Comparison of ENCODE assay signal across 25 mouse cellular contexts in the genomic region with DNA sequence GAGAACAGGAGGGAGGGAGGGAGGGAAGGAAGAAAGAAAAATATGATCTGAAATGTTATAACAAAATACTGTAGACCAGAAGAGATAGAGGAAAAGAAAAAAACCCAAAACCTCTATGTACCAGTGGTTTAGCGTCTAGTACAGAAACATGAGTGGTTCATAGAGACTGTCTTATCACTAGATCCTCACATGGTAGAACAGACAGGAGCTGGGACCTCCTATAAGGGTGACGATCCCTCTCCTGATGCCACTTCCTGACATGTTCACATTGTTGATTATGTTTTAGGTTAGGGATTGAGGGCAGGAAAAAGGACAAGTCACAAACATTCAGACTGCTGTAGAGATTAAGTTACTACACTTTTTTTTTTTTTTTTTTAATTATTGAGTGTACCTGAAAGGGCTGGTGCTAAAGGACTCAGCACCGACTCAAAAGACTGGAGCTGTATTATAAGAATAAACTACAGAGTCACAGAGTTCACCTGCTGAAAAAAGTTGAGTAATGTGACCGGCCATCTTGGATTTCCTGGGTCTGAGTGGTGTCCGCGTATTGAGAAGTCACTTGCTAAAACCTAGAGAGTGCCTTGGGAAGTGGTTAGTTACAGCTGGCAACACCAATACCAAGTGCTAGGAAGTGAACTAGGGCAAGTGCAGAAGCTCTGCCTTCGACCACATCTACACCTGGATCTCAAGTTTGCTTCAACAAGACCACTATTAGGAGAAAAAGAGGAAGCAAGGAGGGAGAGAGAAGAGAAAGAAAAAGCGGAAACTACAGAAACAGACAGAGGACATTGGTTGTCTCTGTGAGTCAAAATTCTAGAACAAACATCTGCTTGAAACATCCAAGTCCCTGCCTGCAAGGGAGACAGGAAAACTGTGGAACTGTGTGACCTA. TPM values are rescaled to one million over a fixed set of nuclear protein-coding genes. Genes with fewer than 3 reads are reported as not detected.
DNase-seq lines count a peak whose midpoint lies in the region; ATAC-seq and TF ChIP-seq lines count a peak whose summit lies in the region.
"Had no signal": no experiment of that assay in that cellular context is flagged by ENCODE, and none has a peak within 500 bp of the region (broad histone marks: within the 10 kb centered on the region; RNA-seq: fewer than 3 reads in every experiment).

No protein-coding gene starts in this region.

- DNase-seq in A20 (ENCODE audit: low read depth, low spot score) (peak; percentile 85), MEL (ENCODE audit: low read depth, low spot score) (peak; percentile 79)
- DNase-seq in embryonic facial prominence, embryonic 10.5 days (ENCODE audit: low spot score): no peak
- DNase-seq in midbrain, embryonic 10.5 days (ENCODE audit: low spot score): no peak
- DNase-seq in layer of hippocampus, postnatal 36 days: no peak
- no peak for DNase-seq in heart, adult 18-20 months
- DNase-seq: adrenal gland, postnatal 25 days; cerebellum, adult 8-10 months; gastrocnemius, postnatal 36 days; heart, postnatal 10 days; kidney, postnatal 4 days; lung, postnatal 4 days; right cerebral cortex, postnatal 25 days; thymus, adult 2 months had no signal

- no peak for TF ChIP-seq RAD21 in MEL (IDR thresholded peaks at IDR 0.05; ENCODE audit: low read depth, low read length)

- H3K4me3 ChIP-seq in MEL (ENCODE audit: control insufficient read depth in 1 of 2, insufficient read depth in 1 of 2, low read depth in 2 of 2, low read length in 2 of 2): peak overlapping the region; percentile 15 to 36
- no peak overlapping the region for H3K4me3 ChIP-seq in embryonic facial prominence, embryonic 10.5 days
- H3K4me3 ChIP-seq in midbrain, embryonic 10.5 days: no peak overlapping the region
- H3K4me3 ChIP-seq: embryonic facial prominence, embryonic 13.5 days; hindbrain, embryonic 15.5 days; intestine, embryonic 15.5 days; limb, embryonic 13.5 days; lung, embryonic 15.5 days; midbrain, embryonic 13.5 days; neural tube, embryonic 13.5 days; stomach, embryonic 15.5 days had no signal

- no peak for TF ChIP-seq CTCF in MEL (IDR thresholded peaks at IDR 0.05 in 2 of 3, conservative IDR thresholded peaks at IDR 0.05 in 1 of 3; ENCODE audit: control insufficient read depth in 1 of 3, insufficient read depth in 1 of 3, low read depth in 2 of 3, low read length in 3 of 3, poor library complexity in 1 of 3, severe bottlenecking in 1 of 3)

- no peaks in the 10 kb centered on the region for H3K79me2 ChIP-seq in MEL (ENCODE audit: control insufficient read depth, insufficient read depth, low read length, poor library complexity)

- no peaks in the 10 kb centered on the region for H3K27me3 ChIP-seq in MEL (ENCODE audit: control insufficient read depth in 1 of 2, insufficient read depth in 2 of 2, low read length in 2 of 2)
- H3K27me3 ChIP-seq in embryonic facial prominence, embryonic 10.5 days (replicated peaks; ENCODE audit: low read depth, poor library complexity, severe bottlenecking): no peaks in the 10 kb centered on the region
- no peaks in the 10 kb centered on the region for H3K27me3 ChIP-seq in midbrain, embryonic 10.5 days (ENCODE audit: low read depth, poor library complexity, severe bottlenecking)
- H3K27me3 ChIP-seq: embryonic facial prominence, embryonic 13.5 days; hindbrain, embryonic 15.5 days; intestine, embryonic 15.5 days; limb, embryonic 13.5 days; lung, embryonic 15.5 days; midbrain, embryonic 13.5 days; neural tube, embryonic 13.5 days; stomach, embryonic 15.5 days had no signal

- 92% methylated on average over 8 of the region's 8 CpGs for WGBS in embryonic facial prominence, embryonic 10.5 days
- 92% methylated on average over 8 of the region's 8 CpGs for WGBS in midbrain, embryonic 10.5 days

- H3K36me3 ChIP-seq in MEL (ENCODE audit: control insufficient read depth in 1 of 2, insufficient read depth in 2 of 2, low read length in 2 of 2): peaks cover 0 to 2% of the 10 kb centered on the region in 2 experiments; a peak in 2 of 4 replicates
- no peaks in the 10 kb centered on the region for H3K36me3 ChIP-seq in embryonic facial prominence, embryonic 10.5 days (replicated peaks)
- no peaks in the 10 kb centered on the region for H3K36me3 ChIP-seq in midbrain, embryonic 10.5 days
- H3K36me3 ChIP-seq: embryonic facial prominence, embryonic 13.5 days; hindbrain, embryonic 15.5 days; intestine, embryonic 15.5 days; limb, embryonic 13.5 days; lung, embryonic 15.5 days; midbrain, embryonic 13.5 days; neural tube, embryonic 13.5 days; stomach, embryonic 15.5 days had no signal

- peak overlapping the region; percentile 70 for H3K27ac ChIP-seq in MEL (ENCODE audit: control insufficient read depth, low read depth, low read length)
- no peak overlapping the region for H3K27ac ChIP-seq in embryonic facial prominence, embryonic 10.5 days (replicated peaks)
- no peak overlapping the region for H3K27ac ChIP-seq in midbrain, embryonic 10.5 days (replicated peaks)
- H3K27ac ChIP-seq: embryonic facial prominence, embryonic 13.5 days; hindbrain, embryonic 15.5 days; intestine, embryonic 15.5 days; limb, embryonic 13.5 days; lung, embryonic 15.5 days; midbrain, embryonic 13.5 days; neural tube, embryonic 13.5 days; stomach, embryonic 15.5 days had no signal

- peak overlapping the region; percentile 47 for H3K9ac ChIP-seq in MEL (ENCODE audit: control insufficient read depth, low read depth, low read length, poor library complexity, severe bottlenecking)
- H3K9ac ChIP-seq: embryonic facial prominence, embryonic 13.5 days; hindbrain, embryonic 15.5 days; intestine, embryonic 15.5 days; limb, embryonic 13.5 days; lung, embryonic 15.5 days; midbrain, embryonic 13.5 days; neural tube, embryonic 13.5 days; stomach, embryonic 15.5 days had no signal

- H3K9me3 ChIP-seq in MEL (replicated peaks; ENCODE audit: insufficient read depth, low read length): no peaks in the 10 kb centered on the region
- no peaks in the 10 kb centered on the region for H3K9me3 ChIP-seq in embryonic facial prominence, embryonic 10.5 days
- H3K9me3 ChIP-seq in midbrain, embryonic 10.5 days (replicated peaks): no peaks in the 10 kb centered on the region
- H3K9me3 ChIP-seq: embryonic facial prominence, embryonic 13.5 days; hindbrain, embryonic 15.5 days; intestine, embryonic 15.5 days; limb, embryonic 13.5 days; lung, embryonic 15.5 days; midbrain, embryonic 13.5 days; neural tube, embryonic 13.5 days; stomach, embryonic 15.5 days had no signal

- H3K4me1 ChIP-seq in MEL (ENCODE audit: control insufficient read depth in 1 of 2, insufficient read depth in 2 of 2, low read length in 2 of 2): 0 out of 4 replicates have a peak, but pooled peaks cover 0 to 2% of the 10 kb centered on the region in 2 experiments
- no peaks in the 10 kb centered on the region for H3K4me1 ChIP-seq in embryonic facial prominence, embryonic 10.5 days
- H3K4me1 ChIP-seq in midbrain, embryonic 10.5 days: no peaks in the 10 kb centered on the region
- H3K4me1 ChIP-seq: embryonic facial prominence, embryonic 13.5 days; hindbrain, embryonic 15.5 days; intestine, embryonic 15.5 days; limb, embryonic 13.5 days; lung, embryonic 15.5 days; midbrain, embryonic 13.5 days; neural tube, embryonic 13.5 days; stomach, embryonic 15.5 days had no signal

- TF ChIP-seq EP300 in MEL (IDR thresholded peaks at IDR 0.05; ENCODE audit: low read depth in 1 of 2, low read length in 2 of 2): peak in 1 of 2 experiments; percentile 33; a peak in 1 of 4 replicates

- TF ChIP-seq POLR2A in MEL (IDR thresholded peaks at IDR 0.05; ENCODE audit: control insufficient read depth in 1 of 2, insufficient read depth in 1 of 2, low read depth in 1 of 2, low read length in 2 of 2, poor library complexity in 1 of 2): no peak

- ATAC-seq in hematopoietic stem cell, adult 5-6 weeks (replicated peaks in 1 of 2; ENCODE audit: insufficient read depth in 1 of 2, low FRiP score in 2 of 2, low TSS enrichment in 1 of 2, low read depth in 1 of 2, poor library complexity in 2 of 2, severe bottlenecking in 2 of 2): peak; percentile 92 to 95
- ATAC-seq in megakaryocyte, adult 5-6 weeks (ENCODE audit: poor library complexity, severe bottlenecking): peak; percentile 87
- ATAC-seq: forebrain, embryonic 16.5 days; intestine, embryonic 15.5 days; midbrain, embryonic 13.5 days had no signal

TF ChIP-seq in MEL, 35 proteins besides CTCF, POLR2A, EP300 and RAD21:
- TF ChIP-seq MXI1 (IDR thresholded peaks at IDR 0.05; ENCODE audit: low read depth, low read length) (peak; percentile 11; the same call in 1 of the 2 replicates), HCFC1 (IDR thresholded peaks at IDR 0.05; ENCODE audit: low read depth, low read length) (0 out of 2 replicates have a peak, but pooled peaks have one; percentile 21), ZNF384 (IDR thresholded peaks at IDR 0.05; ENCODE audit: low read depth, low read length) (peak; percentile 25; the same call in 1 of the 2 replicates), GATA1 (IDR thresholded peaks at IDR 0.05; ENCODE audit: low read depth, low read length) (0 out of 2 replicates have a peak, but pooled peaks have one; percentile 22), CHD1 (IDR thresholded peaks at IDR 0.05; ENCODE audit: low read depth, low read length) (no peak), ETS1 (IDR thresholded peaks at IDR 0.05; ENCODE audit: low read depth, low read length) (peak; percentile 58), TBP (IDR thresholded peaks at IDR 0.05; ENCODE audit: low read depth, low read length) (peak; percentile 37; the same call in 1 of the 2 replicates), POLR2AphosphoS5 (IDR thresholded peaks at IDR 0.05; ENCODE audit: borderline replicate concordance, low read depth, low read length) (no peak)
TF ChIP-seq in MEL: peak in this region for 6.

RNA-seq across cellular contexts. Expression of a gene that starts 37.8 kb away (rescaled TPM):
- total RNA-seq in MEL (2012; rRNA removed): 24.0 and 26.2 TPM in 2 replicates
- polyA plus RNA-seq in MEL (2012; ENCODE audit: insufficient read depth in 1 of 2, insufficient read length in 2 of 2, low read depth in 1 of 2, low replicate concordance in 2 of 2, missing spikeins in 1 of 2): 10 to 100 TPM in 1 of 2 experiments, not detected in 1; 24.1 TPM
- total RNA-seq in hematopoietic stem cell, adult 5-6 weeks (2017): 277 TPM in 2 replicates
- total RNA-seq in megakaryocyte, adult 5-6 weeks (2015): 60.8 and 78.6 TPM in 2 replicates
- total RNA-seq in megakaryocyte, adult 5-6 weeks (2017): 96.4 and 99.5 TPM in 2 replicates
- 10.5 and 11.2 TPM in 2 replicates for polyA plus RNA-seq in embryonic facial prominence, embryonic 10.5 days (2016; fragmentation: Nextera tagmentation; extraction: Ambion mirVana)
- polyA plus RNA-seq in midbrain, embryonic 10.5 days (2016; fragmentation: Nextera tagmentation; extraction: Ambion mirVana): 6.8 and 9.5 TPM in 2 replicates
- 100 to 1,000 TPM; 249 to 258 TPM for total RNA-seq in layer of hippocampus, postnatal 36 days (2021)
- total RNA-seq in heart, adult 18-20 months (2021): 10 to 100 TPM; 66.6 to 73.2 TPM

Comparison
In these comparisons a context has a peak if more than half of its experiments do, and no peak if none do; other contexts are left out.
1. DNase-seq: peak in A20 (single experiment) and MEL (single experiment); none in embryonic facial prominence, embryonic 10.5 days (single experiment), midbrain, embryonic 10.5 days (single experiment), layer of hippocampus, postnatal 36 days (0 of 2) and heart, adult 18-20 months (0 of 2).
2. H3K4me3 ChIP-seq: peak in MEL (2 of 2); none in embryonic facial prominence, embryonic 10.5 days (single experiment) and midbrain, embryonic 10.5 days (single experiment).